Mouse (Mus musculus): ENCODE measurements at regions not wholly inside any gene's neighbourhood (a gene's known extent, or its start where the extent isn't known, plus 50 kb on each side); places are given as distances from the start of the nearest gene placed in this dataset.

GRCm38 (mm10) chr15:68606110-68606791 is 2105.5 kb upstream of the Lrrc6 start:
- TF ChIP-seq CTCF (IDR thresholded peaks at IDR 0.05; ENCODE audit: borderline replicate concordance, control insufficient read depth, extremely low read depth, insufficient read depth, low read length, poor library complexity) (no peak), POLR2A (IDR thresholded peaks at IDR 0.05; ENCODE audit: control insufficient read depth, extremely low read depth, insufficient read depth, low read length, poor library complexity) (no peak)
